Mouse (Mus musculus) liver, embryonic 12.5 days (tissue): ENCODE data around the gene Cpeb3. TPM values are rescaled to one million over a fixed set of nuclear protein-coding genes. Genes with fewer than 3 reads are reported as not detected.

Source experiments
- ATAC-seq: fragments of 200-750 bp; cut with Nextera tagmentation; 2 replicates; pipeline ENCODE4 v1.8.0; 2017; ENCODE audit warnings: moderate number of reproducible peaks, mild to moderate bottlenecking, moderate library complexity
- H3K27ac ChIP-seq: fragments of 300-500 bp; sonication (generic); 2 replicates; pipeline ENCODE4 v1.5.1; 2016; ENCODE audit warnings: mild to moderate bottlenecking
- H3K27me3 ChIP-seq: fragments of 300-500 bp; sonication (generic); replicated peaks from 2 replicates; pipeline ENCODE4 v1.6.1; 2016; ENCODE audit warnings: mild to moderate bottlenecking, moderate library complexity
- H3K36me3 ChIP-seq: fragments of 300-500 bp; sonication (generic); 2 replicates; pipeline ENCODE4 v1.6.1; 2016; ENCODE audit warnings: mild to moderate bottlenecking, moderate library complexity
- H3K4me1 ChIP-seq: fragments of 300-500 bp; sonication (generic); 2 replicates; pipeline ENCODE4 v1.6.1; 2016
- H3K4me2 ChIP-seq: fragments of 300-500 bp; sonication (generic); 2 replicates; pipeline ENCODE4 v1.6.1; 2016; ENCODE audit warnings: mild to moderate bottlenecking, moderate library complexity
- H3K4me3 ChIP-seq: fragments of 300-500 bp; sonication (generic); 2 replicates; pipeline ENCODE4 v1.5.1; 2016; ENCODE audit warnings: mild to moderate bottlenecking, moderate library complexity
- H3K9ac ChIP-seq: fragments of 300-500 bp; sonication (generic); 2 replicates; pipeline ENCODE4 v1.6.1; 2016; ENCODE audit warnings: mild to moderate bottlenecking, moderate library complexity
- H3K9me3 ChIP-seq: fragments of 300-500 bp; sonication (generic); replicated peaks from 2 replicates; pipeline ENCODE4 v1.6.1; 2016; ENCODE audit warnings: mild to moderate bottlenecking, moderate library complexity
- WGBS: fragments of 180-500 bp; shearing (Covaris S2); methylation state at CpG from one replicate; pipeline ENCODE4 v1.1.7; 2016; ENCODE audit not compliant: insufficient replicate concordance; 5-methylcytosine and 5-hydroxymethylcytosine counted together
- polyA plus RNA-seq: library from polyadenylated mRNA; unstranded; fragments of >200 nt; fragmentation: Nextera tagmentation; extraction: Ambion mirVana; gene quantifications from 2 replicates; pipeline ENCODE4 v1.2.1, GENCODE M21; 2016

Cpeb3 gene
- polyA plus RNA-seq, 1 experiment from 2014 or later: 3.2 TPM

GRCm38 (mm10) chr19:37014173-37014939 lies 194.0 kb downstream of the Cpeb3 start:
- Histone ChIP-seq H3K4me3 (no peak overlapping the region), H3K4me1 (peaks cover 35% of the 10 kb centered on the region), H3K9ac (no peak overlapping the region), H3K9me3 (no peaks in the 10 kb centered on the region), H3K4me2 (no peak overlapping the region), H3K36me3 (peaks cover 53% of the 10 kb centered on the region), H3K27ac (no peak overlapping the region), H3K27me3 (no peaks in the 10 kb centered on the region)
- no peak for ATAC-seq
- WGBS: 89% methylated on average over 8 of the region's 8 CpGs

- no peak overlapping the region for H3K9ac ChIP-seq
- 87% methylated on average over 6 of the region's 6 CpGs for WGBS
These were observed 194.9 kb downstream of the Cpeb3 start for GRCm38 (mm10) chr19:37013461-37013860.

GRCm38 (mm10) chr19:37009878-37010281 lies 198.5 kb downstream of the Cpeb3 start:
- peak; percentile 91 for ATAC-seq
- Histone ChIP-seq H3K4me1 (peaks cover 32% of the 10 kb centered on the region), H3K27ac (peak overlapping the region; percentile 76), H3K9ac (no peak overlapping the region), H3K4me2 (peak overlapping the region; percentile 32; the same call in 1 of the 2 replicates), H3K36me3 (peaks cover 95% of the 10 kb centered on the region), H3K9me3 (no peaks in the 10 kb centered on the region), H3K27me3 (no peaks in the 10 kb centered on the region), H3K4me3 (no peak overlapping the region)
- WGBS: 26% methylated on average over 3 of the region's 3 CpGs

More at GRCm38 (mm10) chr19:37013461-37013860, 194.9 kb downstream of the Cpeb3 start:
- Histone ChIP-seq H3K4me1 (peaks cover 35% of the 10 kb centered on the region), H3K27me3 (no peaks in the 10 kb centered on the region), H3K27ac (no peak overlapping the region), H3K4me3 (no peak overlapping the region), H3K36me3 (peaks cover 62% of the 10 kb centered on the region), H3K4me2 (no peak overlapping the region), H3K9me3 (no peaks in the 10 kb centered on the region)
- no peak for ATAC-seq

- Histone ChIP-seq H3K9ac (no peak overlapping the region), H3K27ac (no peak overlapping the region), H3K4me1 (peaks cover 19% of the 10 kb centered on the region), H3K4me3 (no peak overlapping the region), H3K27me3 (no peaks in the 10 kb centered on the region), H3K36me3 (peaks cover 92% of the 10 kb centered on the region), H3K9me3 (no peaks in the 10 kb centered on the region), H3K4me2 (no peak overlapping the region)
- ATAC-seq: no peak
- 92% methylated on average over 5 of the region's 5 CpGs for WGBS
These were observed 203.8 kb downstream of the Cpeb3 start for GRCm38 (mm10) chr19:37004557-37004956.

Other genes with a start within 250 kb of the Cpeb3 start
- gene March5, start 1.1 kb downstream of the Cpeb3 start, polyA plus RNA-seq: 159 and 164 TPM in 2 replicates
- 47.6 and 54.2 TPM in 2 replicates for gene Ide, start 129.3 kb upstream of the Cpeb3 start, polyA plus RNA-seq
- 69.1 and 69.8 TPM in 2 replicates for gene Kif11, start 167.8 kb upstream of the Cpeb3 start, polyA plus RNA-seq
- 38.9 and 39.8 TPM in 2 replicates for gene Hhex, start 226.2 kb upstream of the Cpeb3 start, polyA plus RNA-seq